Mouse (Mus musculus): ENCODE results near the gene Tll2. TPM values are rescaled to one million over a fixed set of nuclear protein-coding genes. Genes with fewer than 3 reads are reported as not detected.
A peak's percentile ranks its signal among the peaks of the same experiment; 100 is the strongest.

Gene Tll2
- polyA plus RNA-seq, 1 experiment = 0.67 TPM

DNA sequence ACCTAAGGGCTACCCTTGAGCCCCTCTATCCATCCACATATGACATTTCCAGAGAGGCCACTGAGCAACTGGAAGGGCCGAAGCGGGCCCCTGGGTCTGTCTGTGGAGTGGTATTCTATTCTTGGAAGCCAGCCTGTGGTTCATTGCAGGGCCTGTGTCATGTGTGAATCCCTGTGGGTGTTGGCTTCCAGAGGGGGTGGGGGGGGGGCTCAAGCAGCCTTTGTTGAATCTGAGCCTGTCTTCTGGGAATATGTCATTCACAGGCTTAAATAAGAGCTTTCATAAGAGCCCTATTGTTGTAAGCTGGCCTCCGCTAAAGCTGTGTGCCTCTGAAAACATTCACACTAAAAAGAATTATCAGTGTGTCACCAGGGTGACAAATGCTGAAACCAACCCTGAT, 125.0 kb downstream of the Tll2 start:
- Histone ChIP-seq H3K4me1 (ENCODE audit: control insufficient read depth, insufficient read depth, low read length) (no peaks in the 10 kb centered on the region; the same call in 1 of the 2 replicates), H3K4me3 (ENCODE audit: insufficient read depth, low read length) (no peak overlapping the region), H3K27ac (ENCODE audit: insufficient read depth, low read length) (no peak overlapping the region)
- TF ChIP-seq CTCF (IDR thresholded peaks at IDR 0.05; ENCODE audit: extremely low read depth, insufficient read depth, low read length) = no peak
- TF ChIP-seq POLR2A (IDR thresholded peaks at IDR 0.05; ENCODE audit: extremely low read depth, insufficient read depth, low read length) = no peak

- Histone ChIP-seq H3K27ac (ENCODE audit: insufficient read depth, low read length) (no peak within 1 kb of the TSS), H3K4me3 (ENCODE audit: insufficient read depth, low read length) (no peak within 1 kb of the TSS), H3K4me1 (ENCODE audit: control insufficient read depth, insufficient read depth, low read length) (no peaks in the 10 kb centered on the region)
- no peak for TF ChIP-seq POLR2A (IDR thresholded peaks at IDR 0.05; ENCODE audit: extremely low read depth, insufficient read depth, low read length)
- TF ChIP-seq CTCF (IDR thresholded peaks at IDR 0.05; ENCODE audit: extremely low read depth, insufficient read depth, low read length) = no peak
Measured at GRCm38 (mm10) chr19:41076906-41077305, 129.7 kb downstream of the Tll2 start, which contains the start of gene Opalin. TSS of gene Opalin (minus strand) at chr19:41077113.

DNA sequence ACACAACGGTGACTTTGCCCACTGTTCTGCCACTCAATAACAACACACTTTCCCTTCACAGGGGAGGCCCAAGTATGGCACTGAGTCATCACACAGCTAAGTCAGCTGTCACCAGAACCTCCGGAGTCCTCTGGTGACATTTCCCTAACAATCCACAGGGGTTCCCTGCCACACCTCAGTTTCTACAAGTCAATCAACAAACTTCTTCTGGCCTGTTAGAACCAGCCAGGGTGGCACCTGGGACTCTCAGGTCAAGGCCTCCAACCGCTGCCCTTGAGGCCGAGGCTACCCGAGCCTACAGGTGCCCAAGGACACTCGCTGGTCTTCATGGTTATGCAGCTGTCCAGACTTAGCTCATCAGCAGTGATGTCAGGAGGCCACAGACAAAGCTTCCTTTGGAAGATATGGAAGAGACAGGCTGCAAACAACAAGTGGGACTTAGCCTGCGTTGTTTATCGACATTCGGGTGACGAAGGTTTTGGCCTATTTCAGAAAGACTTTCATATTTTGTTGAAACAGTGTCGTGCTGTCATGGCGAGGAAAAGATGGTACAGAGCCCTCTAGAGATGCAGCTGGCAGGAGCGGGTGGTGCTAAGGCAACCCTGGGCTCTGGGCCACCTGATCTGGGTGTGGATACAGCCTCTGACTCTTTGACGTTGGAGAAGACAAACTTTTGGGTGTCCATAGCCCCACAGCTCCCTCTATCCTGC, 132.7 kb downstream of the Tll2 start:
- TF ChIP-seq CTCF (IDR thresholded peaks at IDR 0.05; ENCODE audit: extremely low read depth, insufficient read depth, low read length) (no peak), POLR2A (IDR thresholded peaks at IDR 0.05; ENCODE audit: extremely low read depth, insufficient read depth, low read length) (no peak)
- no peaks in the 10 kb centered on the region for H3K4me1 ChIP-seq (ENCODE audit: control insufficient read depth, insufficient read depth, low read length)
- no peak overlapping the region; the same call in 1 of the 2 replicates for H3K4me3 ChIP-seq (ENCODE audit: insufficient read depth, low read length)
- H3K27ac ChIP-seq (ENCODE audit: insufficient read depth, low read length) = peak overlapping the region; percentile 15; the same call in 1 of the 2 replicates

- TF ChIP-seq CTCF (IDR thresholded peaks at IDR 0.05; ENCODE audit: extremely low read depth, insufficient read depth, low read length) = peak; percentile 100
- no peak for TF ChIP-seq POLR2A (IDR thresholded peaks at IDR 0.05; ENCODE audit: extremely low read depth, insufficient read depth, low read length)
- Histone ChIP-seq H3K4me1 (ENCODE audit: control insufficient read depth, insufficient read depth, low read length) (no peaks in the 10 kb centered on the region), H3K27ac (ENCODE audit: insufficient read depth, low read length) (no peak overlapping the region), H3K4me3 (ENCODE audit: insufficient read depth, low read length) (no peak overlapping the region)
Measured at GRCm38 (mm10) chr19:41071500-41071899, 135.1 kb downstream of the Tll2 start.

DNA sequence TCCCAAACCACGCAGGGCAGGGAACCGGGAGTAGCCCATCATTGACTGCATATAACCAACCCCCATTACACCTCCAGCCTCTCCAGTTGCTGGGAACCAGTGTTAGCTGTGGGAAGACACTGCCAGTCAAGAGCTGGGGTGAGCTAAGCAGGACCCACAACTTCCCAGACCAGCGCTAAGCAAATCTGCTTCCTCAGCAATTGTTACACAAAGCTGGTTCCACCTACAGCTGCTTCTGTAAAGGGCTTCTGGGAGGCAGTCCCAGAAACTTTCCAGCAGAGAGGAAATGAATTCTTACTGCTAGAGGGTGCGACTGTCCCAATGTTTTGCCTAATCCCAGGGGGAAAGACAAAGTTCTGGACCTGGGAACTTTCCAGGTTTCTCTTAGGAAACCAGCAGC, 151.9 kb downstream of the Tll2 start:
- no peak for TF ChIP-seq POLR2A (IDR thresholded peaks at IDR 0.05; ENCODE audit: extremely low read depth, insufficient read depth, low read length)
- TF ChIP-seq CTCF (IDR thresholded peaks at IDR 0.05; ENCODE audit: extremely low read depth, insufficient read depth, low read length) = no peak
- H3K4me1 ChIP-seq (ENCODE audit: control insufficient read depth, insufficient read depth, low read length) = no peaks in the 10 kb centered on the region
- H3K27ac ChIP-seq (ENCODE audit: insufficient read depth, low read length) = no peak overlapping the region
- no peak overlapping the region for H3K4me3 ChIP-seq (ENCODE audit: insufficient read depth, low read length)

DNA sequence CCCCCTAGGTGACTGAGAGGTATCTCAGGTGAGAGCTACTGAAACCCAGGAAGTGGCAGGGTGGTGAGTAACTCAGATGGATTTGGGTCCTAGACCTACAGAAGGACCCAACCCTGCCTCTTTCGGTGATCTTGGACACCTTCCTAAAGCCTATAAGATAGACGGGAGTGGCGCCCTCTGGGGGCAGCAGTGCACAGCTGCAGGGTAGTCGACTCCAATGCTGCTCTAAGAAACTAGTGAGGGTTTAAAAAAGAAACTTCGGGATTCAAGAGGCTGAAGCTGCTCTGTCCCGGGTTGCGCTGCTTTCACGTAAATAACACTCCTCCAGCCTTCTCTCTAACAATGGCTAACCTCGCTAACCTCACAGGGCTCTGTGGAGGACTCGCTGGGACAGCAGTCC, 153.1 kb downstream of the Tll2 start:
- peak; percentile 41; the same call in 1 of the 2 replicates for TF ChIP-seq CTCF (IDR thresholded peaks at IDR 0.05; ENCODE audit: extremely low read depth, insufficient read depth, low read length)
- TF ChIP-seq POLR2A (IDR thresholded peaks at IDR 0.05; ENCODE audit: extremely low read depth, insufficient read depth, low read length) = no peak
- Histone ChIP-seq H3K27ac (ENCODE audit: insufficient read depth, low read length) (no peak overlapping the region), H3K4me1 (ENCODE audit: control insufficient read depth, insufficient read depth, low read length) (no peaks in the 10 kb centered on the region), H3K4me3 (ENCODE audit: insufficient read depth, low read length) (no peak overlapping the region)

DNA sequence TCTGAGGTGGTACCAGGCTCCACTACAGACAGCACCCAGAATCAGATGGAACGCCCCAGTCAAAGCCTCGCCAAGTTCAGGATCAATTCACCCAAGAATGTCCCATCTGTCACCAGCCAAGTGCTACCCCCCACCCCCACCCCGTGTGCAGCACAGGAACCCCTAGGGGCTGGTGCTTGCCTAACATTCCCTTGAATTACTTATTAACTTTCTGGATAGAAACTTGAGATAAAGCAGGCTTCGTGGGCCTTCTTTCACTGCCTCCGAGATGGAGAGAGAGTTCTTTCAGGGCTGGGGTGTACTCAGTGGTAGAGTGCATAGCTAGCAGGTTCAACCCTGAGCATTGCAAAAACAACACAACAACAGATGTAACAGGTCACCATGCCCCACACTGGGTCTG, 154.4 kb downstream of the Tll2 start:
- TF ChIP-seq POLR2A (IDR thresholded peaks at IDR 0.05; ENCODE audit: extremely low read depth, insufficient read depth, low read length) (no peak), CTCF (IDR thresholded peaks at IDR 0.05; ENCODE audit: extremely low read depth, insufficient read depth, low read length) (no peak)
- Histone ChIP-seq H3K27ac (ENCODE audit: insufficient read depth, low read length) (no peak overlapping the region), H3K4me1 (ENCODE audit: control insufficient read depth, insufficient read depth, low read length) (no peaks in the 10 kb centered on the region), H3K4me3 (ENCODE audit: insufficient read depth, low read length) (no peak overlapping the region)

DNA sequence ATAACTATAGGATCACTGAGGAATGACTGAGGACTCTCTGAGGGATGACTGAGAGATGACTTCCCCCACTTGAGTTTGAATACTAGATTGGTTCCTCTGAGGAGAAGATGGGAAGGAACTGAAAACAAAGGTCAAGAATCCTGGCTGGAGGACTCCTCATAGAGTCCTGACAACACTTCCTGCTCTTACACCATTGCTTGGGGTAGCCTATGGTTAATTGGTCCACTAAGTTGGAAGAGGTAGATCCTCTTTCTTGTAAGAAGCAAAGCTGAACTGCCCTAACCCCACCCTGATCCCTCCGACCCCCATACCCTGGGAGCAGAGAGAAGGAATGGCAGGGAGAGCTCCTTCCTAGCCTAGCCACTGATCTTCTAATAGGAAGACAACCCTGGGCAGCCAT, 154.9 kb downstream of the Tll2 start:
- Histone ChIP-seq H3K4me1 (ENCODE audit: control insufficient read depth, insufficient read depth, low read length) (no peaks in the 10 kb centered on the region), H3K4me3 (ENCODE audit: insufficient read depth, low read length) (no peak overlapping the region), H3K27ac (ENCODE audit: insufficient read depth, low read length) (no peak overlapping the region)
- no peak for TF ChIP-seq POLR2A (IDR thresholded peaks at IDR 0.05; ENCODE audit: extremely low read depth, insufficient read depth, low read length)
- no peak for TF ChIP-seq CTCF (IDR thresholded peaks at IDR 0.05; ENCODE audit: extremely low read depth, insufficient read depth, low read length)

GRCm38 (mm10) chr19:41048187-41048559, 158.5 kb downstream of the Tll2 start:
- Histone ChIP-seq H3K27ac (ENCODE audit: insufficient read depth, low read length) (no peak overlapping the region), H3K4me3 (ENCODE audit: insufficient read depth, low read length) (no peak overlapping the region), H3K4me1 (ENCODE audit: control insufficient read depth, insufficient read depth, low read length) (no peaks in the 10 kb centered on the region)
- no peak for TF ChIP-seq CTCF (IDR thresholded peaks at IDR 0.05; ENCODE audit: extremely low read depth, insufficient read depth, low read length)
- no peak for TF ChIP-seq POLR2A (IDR thresholded peaks at IDR 0.05; ENCODE audit: extremely low read depth, insufficient read depth, low read length)

DNA sequence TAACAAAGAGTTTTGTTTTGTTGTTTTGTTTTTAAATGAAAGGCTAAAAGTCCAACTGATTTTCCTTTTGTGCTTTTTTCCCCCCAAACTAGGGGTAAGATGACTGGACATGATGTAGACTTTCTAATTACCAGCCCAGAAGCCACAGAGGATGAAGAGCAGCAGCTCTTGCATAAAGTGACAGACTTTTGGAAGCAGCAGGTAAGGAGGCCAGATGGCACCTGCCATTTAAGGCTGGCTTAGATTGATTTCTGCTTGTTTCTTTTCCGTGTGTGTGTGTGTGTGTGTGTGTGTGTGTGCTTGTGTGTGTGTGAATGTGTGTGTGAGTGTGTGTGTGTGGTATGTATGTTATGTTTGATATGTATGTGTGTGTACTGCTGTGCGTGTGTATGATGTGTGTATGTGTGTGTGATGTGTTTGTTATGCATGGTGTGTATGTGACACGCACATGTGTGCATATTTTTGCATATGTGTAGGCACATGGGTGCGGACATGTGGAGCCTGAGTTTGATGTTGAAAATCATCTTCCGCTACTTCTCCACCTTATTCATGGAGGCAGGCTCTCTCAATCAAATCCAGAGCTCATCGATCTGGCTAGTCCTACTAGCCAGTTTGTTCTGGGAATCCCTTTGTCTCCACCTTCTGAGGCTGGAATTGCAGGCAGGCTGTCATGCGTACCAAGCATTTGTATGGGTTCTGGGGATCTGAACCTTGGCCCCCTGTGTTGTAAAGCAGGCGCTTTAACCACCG, 159.0 kb downstream of the Tll2 start:
- Histone ChIP-seq H3K27ac (ENCODE audit: insufficient read depth, low read length) (no peak overlapping the region), H3K4me3 (ENCODE audit: insufficient read depth, low read length) (no peak overlapping the region), H3K4me1 (ENCODE audit: control insufficient read depth, insufficient read depth, low read length) (no peaks in the 10 kb centered on the region)
- TF ChIP-seq CTCF (IDR thresholded peaks at IDR 0.05; ENCODE audit: extremely low read depth, insufficient read depth, low read length) = no peak
- TF ChIP-seq POLR2A (IDR thresholded peaks at IDR 0.05; ENCODE audit: extremely low read depth, insufficient read depth, low read length) = no peak
